Mouse (Mus musculus) CH12F3 (cell line): ENCODE data around the gene Ccm2.

Source experiments
- in situ Hi-C: fragments of 300-500 bp; cut with MboI; formaldehyde crosslinking; loops from 2 replicates; pipeline ENCODE4 v1.14.3; 2020; ENCODE audit warnings: low sequenced_read_pairs

The Ccm2 gene

GRCm38 (mm10) chr11:6601649-6602480 is 55.2 kb downstream of the Ccm2 start:
- in situ Hi-C loops, result no loop called here

- in situ Hi-C loops, result no loop called here
Measured at GRCm38 (mm10) chr11:6602662-6603061, 56.0 kb downstream of the Ccm2 start.

- in situ Hi-C loops, result no loop called here
Measured at GRCm38 (mm10) chr11:6603224-6603623, 56.5 kb downstream of the Ccm2 start.

GRCm38 (mm10) chr11:6603887-6604603 is 57.4 kb downstream of the Ccm2 start:
- in situ Hi-C loops, result no loop called here

- in situ Hi-C loops, result no loop called here
Measured at GRCm38 (mm10) chr11:6604604-6604936, 57.9 kb downstream of the Ccm2 start.

GRCm38 (mm10) chr11:6605021-6605481 is 58.4 kb downstream of the Ccm2 start:
- in situ Hi-C loops, result no loop called here

GRCm38 (mm10) chr11:6605491-6606399 is 59.1 kb downstream of the Ccm2 start, which contains the start of gene Nacad:
Gene Nacad (minus strand): TSS chr11:6606053.
- in situ Hi-C loops, result no loop called here

GRCm38 (mm10) chr11:6615250-6616205 is 68.8 kb downstream of the Ccm2 start:
- in situ Hi-C loops, result no loop called here

GRCm38 (mm10) chr11:6623704-6624103 is 77.0 kb downstream of the Ccm2 start:
- in situ Hi-C loops, result no loop called here

- in situ Hi-C loops, result no loop called here
Measured at GRCm38 (mm10) chr11:6624619-6625382, 78.1 kb downstream of the Ccm2 start.

GRCm38 (mm10) chr11:6625478-6626387 is 79.0 kb downstream of the Ccm2 start, which contains the start of gene Tbrg4:
Gene Tbrg4 (minus strand): TSS chr11:6626067.
- in situ Hi-C loops, result no loop called here

- in situ Hi-C loops, result no loop called here
Measured at GRCm38 (mm10) chr11:6626388-6626772, 79.7 kb downstream of the Ccm2 start.

- in situ Hi-C loops, result no loop called here
Measured at GRCm38 (mm10) chr11:6627731-6628130, 81.0 kb downstream of the Ccm2 start.

- in situ Hi-C loops, result no loop called here
Measured at GRCm38 (mm10) chr11:6628568-6628967, 81.9 kb downstream of the Ccm2 start.

GRCm38 (mm10) chr11:6629655-6630054 is 83.0 kb downstream of the Ccm2 start:
- in situ Hi-C loops, result no loop called here

- in situ Hi-C loops, result no loop called here
Measured at GRCm38 (mm10) chr11:6636150-6636549, 89.5 kb downstream of the Ccm2 start.

GRCm38 (mm10) chr11:6638537-6638936 is 91.8 kb downstream of the Ccm2 start, which contains the start of gene Wap:
Gene Wap (minus strand): TSS chr11:6638637.
- in situ Hi-C loops, result no loop called here

GRCm38 (mm10) chr11:6639072-6639471 is 92.4 kb downstream of the Ccm2 start:
- in situ Hi-C loops, result no loop called here
